Mouse (Mus musculus) central nervous system, embryonic 11.5 days (tissue): ENCODE measurements around the gene Ccne1. TPM values are rescaled to one million over a fixed set of nuclear protein-coding genes. Genes with fewer than 3 reads are reported as not detected.

Experiments
- polyA plus RNA-seq: library from polyadenylated mRNA; depleted of rRNA; stranded (reverse); fragments of >200 nt; gene quantifications from 2 replicates; pipeline ENCODE4 v1.2.3, GENCODE M21; 2012; rRNA removed

The Ccne1 gene
- 54.4 and 59.6 TPM in 2 replicates for polyA plus RNA-seq

GRCm38 (mm10) chr7:38107371-38108259, at the start of gene Ccne1:
Gene Ccne1, minus strand, starts transcription at chr7:38107534.

Other genes starting within 250 kb of the Ccne1 start
- gene Uri1, start 84.0 kb downstream of the Ccne1 start, polyA plus RNA-seq, result 33.5 and 39.0 TPM in 2 replicates
- gene 1600014C10Rik, start 75.7 kb upstream of the Ccne1 start, polyA plus RNA-seq, result 10.5 and 10.8 TPM in 2 replicates
- gene Plekhf1, start 120.5 kb upstream of the Ccne1 start, polyA plus RNA-seq, result 0.74 and 1.4 TPM in 2 replicates
- gene Pop4, start 163.9 kb upstream of the Ccne1 start, polyA plus RNA-seq, result 66.7 and 71.2 TPM in 2 replicates